Mouse (Mus musculus) embryonic facial prominence, embryonic 10.5 days (tissue): Measurements from ENCODE around the gene Mia2. TPM values are rescaled to one million over a fixed set of nuclear protein-coding genes. Genes with fewer than 3 reads are reported as not detected.
A peak's percentile ranks its signal among the peaks of the same experiment; 100 is the strongest.

Source experiments
- DNase-seq: peaks from one replicate; pipeline ENCODE4 v3.0.0-alpha.2; 2017; ENCODE audit warnings: low spot score
- H3K27ac ChIP-seq: fragments of 300-500 bp; sonication (generic); replicated peaks from 2 replicates; pipeline ENCODE4 v1.5.1; 2016; ENCODE audit warnings: mild to moderate bottlenecking
- H3K27me3 ChIP-seq: fragments of 300-500 bp; sonication (generic); replicated peaks from 2 replicates; pipeline ENCODE4 v1.6.1; 2016; ENCODE audit warnings: low read depth, mild to moderate bottlenecking; ENCODE audit not compliant: poor library complexity, severe bottlenecking
- H3K36me3 ChIP-seq: fragments of 300-500 bp; sonication (generic); replicated peaks from 2 replicates; pipeline ENCODE4 v1.6.1; 2016; ENCODE audit warnings: mild to moderate bottlenecking, moderate library complexity
- H3K4me1 ChIP-seq: fragments of 300-500 bp; sonication (generic); 2 replicates; pipeline ENCODE4 v1.6.1; 2016
- H3K4me3 ChIP-seq: fragments of 300-500 bp; sonication (generic); 2 replicates; pipeline ENCODE4 v1.5.1; 2016; ENCODE audit warnings: mild to moderate bottlenecking, moderate library complexity
- H3K9me3 ChIP-seq: fragments of 300-500 bp; sonication (generic); 2 replicates; pipeline ENCODE4 v1.6.1; 2016; ENCODE audit warnings: mild to moderate bottlenecking
- WGBS: fragments of 180-500 bp; shearing (Covaris S2); methylation state at CpG from one replicate; pipeline ENCODE4 v1.1.7; 2016; 5-methylcytosine and 5-hydroxymethylcytosine counted together
- polyA plus RNA-seq: library from polyadenylated mRNA; unstranded; fragments of >200 nt; fragmentation: Nextera tagmentation; extraction: Ambion mirVana; gene quantifications from 2 replicates; pipeline ENCODE4 v1.2.1, GENCODE M21; 2016

Gene Mia2
- polyA plus RNA-seq, 1 experiment from 2014 or later: 45.2 TPM

GRCm38 (mm10) chr12:59067095-59067494 is 28.5 kb upstream of the Mia2 start:
- no peaks in the 10 kb centered on the region for H3K27me3 ChIP-seq
- H3K9me3 ChIP-seq: no peaks in the 10 kb centered on the region
- DNase-seq: no peak
- H3K4me1 ChIP-seq: peaks cover 13% of the 10 kb centered on the region; the same call in 1 of the 2 replicates
- H3K4me3 ChIP-seq: peak overlapping the region; percentile 100
- under 1% methylated on average over 41 of the region's 41 CpGs for WGBS
- peaks cover 45% of the 10 kb centered on the region for H3K36me3 ChIP-seq
- peak overlapping the region; percentile 98 for H3K27ac ChIP-seq

GRCm38 (mm10) chr12:59068791-59069190 is 26.8 kb upstream of the Mia2 start:
- Histone ChIP-seq H3K27ac (no peak overlapping the region), H3K4me1 (peaks cover 13% of the 10 kb centered on the region; the same call in 1 of the 2 replicates), H3K4me3 (no peak overlapping the region), H3K27me3 (no peaks in the 10 kb centered on the region), H3K36me3 (peaks cover 62% of the 10 kb centered on the region), H3K9me3 (no peaks in the 10 kb centered on the region)
- no peak for DNase-seq
- 93% methylated on average over 13 of the region's 13 CpGs for WGBS

GRCm38 (mm10) chr12:59072286-59072685 is 23.3 kb upstream of the Mia2 start:
- H3K4me3 ChIP-seq: no peak overlapping the region
- H3K27me3 ChIP-seq: no peaks in the 10 kb centered on the region
- peaks cover 79% of the 10 kb centered on the region for H3K36me3 ChIP-seq
- 92% methylated on average over 11 of the region's 11 CpGs for WGBS
- DNase-seq: no peak
- peaks cover 8% of the 10 kb centered on the region; the same call in 1 of the 2 replicates for H3K4me1 ChIP-seq
- no peaks in the 10 kb centered on the region for H3K9me3 ChIP-seq
- H3K27ac ChIP-seq: no peak overlapping the region

GRCm38 (mm10) chr12:59074052-59074451 is 21.5 kb upstream of the Mia2 start:
- Histone ChIP-seq H3K4me3 (no peak overlapping the region), H3K36me3 (peaks cover 64% of the 10 kb centered on the region), H3K9me3 (no peaks in the 10 kb centered on the region), H3K27me3 (no peaks in the 10 kb centered on the region), H3K4me1 (no peaks in the 10 kb centered on the region), H3K27ac (no peak overlapping the region)
- DNase-seq: no peak
- 89% methylated on average over 3 of the region's 3 CpGs for WGBS

GRCm38 (mm10) chr12:59076996-59077395 is 18.6 kb upstream of the Mia2 start:
- no peak for DNase-seq
- Histone ChIP-seq H3K4me1 (no peaks in the 10 kb centered on the region), H3K27ac (no peak overlapping the region), H3K36me3 (peaks cover 34% of the 10 kb centered on the region), H3K9me3 (no peaks in the 10 kb centered on the region), H3K27me3 (no peaks in the 10 kb centered on the region), H3K4me3 (no peak overlapping the region)
- WGBS: 94% methylated on average over 3 of the region's 3 CpGs

- peaks cover 26% of the 10 kb centered on the region for H3K36me3 ChIP-seq
- no peaks in the 10 kb centered on the region for H3K27me3 ChIP-seq
- H3K9me3 ChIP-seq: no peaks in the 10 kb centered on the region
- H3K4me1 ChIP-seq: no peaks in the 10 kb centered on the region
- H3K27ac ChIP-seq: no peak overlapping the region
- DNase-seq: no peak
- no peak overlapping the region for H3K4me3 ChIP-seq
- 95% methylated on average over 3 of the region's 3 CpGs for WGBS
These were observed 17.7 kb upstream of the Mia2 start for GRCm38 (mm10) chr12:59077883-59078282.

GRCm38 (mm10) chr12:59080461-59080860 is 15.1 kb upstream of the Mia2 start:
- H3K4me1 ChIP-seq: no peaks in the 10 kb centered on the region
- H3K27ac ChIP-seq: no peak overlapping the region
- H3K4me3 ChIP-seq: no peak overlapping the region
- no peaks in the 10 kb centered on the region for H3K9me3 ChIP-seq
- no peak for DNase-seq
- WGBS: 85% methylated on average over 4 of the region's 4 CpGs
- H3K27me3 ChIP-seq: no peaks in the 10 kb centered on the region
- peaks cover under 1% of the 10 kb centered on the region; the same call in 1 of the 2 replicates for H3K36me3 ChIP-seq

GRCm38 (mm10) chr12:59084446-59084845 is 11.2 kb upstream of the Mia2 start:
- H3K9me3 ChIP-seq: no peaks in the 10 kb centered on the region
- WGBS: 77% methylated on average over 5 of the region's 5 CpGs
- no peaks in the 10 kb centered on the region for H3K36me3 ChIP-seq
- H3K27me3 ChIP-seq: no peaks in the 10 kb centered on the region
- no peak overlapping the region for H3K4me3 ChIP-seq
- no peak for DNase-seq
- H3K4me1 ChIP-seq: no peaks in the 10 kb centered on the region
- H3K27ac ChIP-seq: no peak overlapping the region

GRCm38 (mm10) chr12:59086171-59086570 is 9.4 kb upstream of the Mia2 start:
- Histone ChIP-seq H3K36me3 (no peaks in the 10 kb centered on the region), H3K4me1 (no peaks in the 10 kb centered on the region), H3K27ac (no peak overlapping the region), H3K4me3 (no peak overlapping the region), H3K27me3 (no peaks in the 10 kb centered on the region), H3K9me3 (no peaks in the 10 kb centered on the region)
- WGBS: 85% methylated on average over 5 of the region's 5 CpGs
- no peak for DNase-seq

- Histone ChIP-seq H3K4me1 (no peaks in the 10 kb centered on the region), H3K36me3 (no peaks in the 10 kb centered on the region), H3K27me3 (no peaks in the 10 kb centered on the region), H3K9me3 (no peaks in the 10 kb centered on the region), H3K27ac (no peak overlapping the region), H3K4me3 (no peak overlapping the region)
- DNase-seq: no peak
- 58% methylated on average over 2 of the region's 2 CpGs for WGBS
These were observed 2.1 kb upstream of the Mia2 start for GRCm38 (mm10) chr12:59093543-59093942.

GRCm38 (mm10) chr12:59104771-59105170 is 9.2 kb downstream of the Mia2 start:
- H3K27ac ChIP-seq: no peak overlapping the region
- no peaks in the 10 kb centered on the region for H3K4me1 ChIP-seq

GRCm38 (mm10) chr12:59105914-59106313 is 10.3 kb downstream of the Mia2 start:
- Histone ChIP-seq H3K9me3 (no peaks in the 10 kb centered on the region), H3K4me1 (no peaks in the 10 kb centered on the region), H3K27me3 (no peaks in the 10 kb centered on the region), H3K27ac (no peak overlapping the region), H3K4me3 (no peak overlapping the region), H3K36me3 (no peaks in the 10 kb centered on the region)
- WGBS: 87% methylated on average over 6 of the region's 6 CpGs
- DNase-seq: no peak

More at GRCm38 (mm10) chr12:59104771-59105170, 9.2 kb downstream of the Mia2 start:
- no peaks in the 10 kb centered on the region for H3K36me3 ChIP-seq
- H3K4me3 ChIP-seq: no peak overlapping the region
- H3K9me3 ChIP-seq: no peaks in the 10 kb centered on the region
- DNase-seq: no peak
- H3K27me3 ChIP-seq: no peaks in the 10 kb centered on the region
- WGBS: 83% methylated on average over 5 of the region's 5 CpGs

GRCm38 (mm10) chr12:59106491-59106890 is 10.9 kb downstream of the Mia2 start:
- H3K4me1 ChIP-seq: no peaks in the 10 kb centered on the region
- H3K27me3 ChIP-seq: no peaks in the 10 kb centered on the region
- DNase-seq: no peak
- 90% methylated on average over 5 of the region's 5 CpGs for WGBS
- H3K36me3 ChIP-seq: no peaks in the 10 kb centered on the region
- no peaks in the 10 kb centered on the region for H3K9me3 ChIP-seq
- no peak overlapping the region for H3K4me3 ChIP-seq
- H3K27ac ChIP-seq: no peak overlapping the region

- H3K36me3 ChIP-seq: no peaks in the 10 kb centered on the region
- H3K4me3 ChIP-seq: no peak overlapping the region
- no peaks in the 10 kb centered on the region for H3K9me3 ChIP-seq
- H3K27ac ChIP-seq: no peak overlapping the region
- no peak for DNase-seq
- WGBS: 88% methylated on average over 4 of the region's 4 CpGs
- H3K4me1 ChIP-seq: no peaks in the 10 kb centered on the region
- no peaks in the 10 kb centered on the region for H3K27me3 ChIP-seq
These were observed 12.3 kb downstream of the Mia2 start for GRCm38 (mm10) chr12:59107926-59108325.
